Mouse (Mus musculus) liver (tissue): Measurements from ENCODE around the gene Phpt1.
A peak's percentile ranks its signal among the peaks of the same experiment; 100 is the strongest.
"Not testable (repeated sequence)": the region's sequence is repeated elsewhere in the genome, so short reads cannot be mapped to it uniquely, and the experiment has no call there.

ENCODE experiments used
- DNase-seq: peaks from one replicate; pipeline ENCODE4 v3.0.0-alpha.2; 2020; ENCODE audit warnings: mixed read lengths

The Phpt1 gene

GRCm38 (mm10) chr2:25558774-25559173 lies 16.2 kb downstream of the Phpt1 start:
- DNase-seq: no peak

DNA sequence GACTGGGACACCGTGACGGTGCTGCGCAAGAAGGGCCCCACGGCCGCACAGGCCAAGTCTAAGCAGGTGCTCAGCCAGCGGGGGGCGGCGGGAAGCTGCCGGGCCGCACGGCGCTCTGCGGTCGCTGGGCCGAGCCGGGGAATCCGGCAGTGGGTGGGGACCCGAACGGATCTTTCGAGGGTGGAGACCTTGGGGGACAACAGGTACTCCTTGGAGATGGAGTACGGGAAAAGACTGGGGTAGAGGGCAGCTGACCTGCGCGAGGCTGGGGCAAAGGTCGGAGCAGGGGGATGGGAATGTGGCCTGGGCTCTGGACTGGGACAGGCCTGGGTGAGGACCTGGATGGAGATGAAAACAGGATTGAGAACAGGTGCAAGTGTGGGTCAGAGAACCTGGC lies 17.1 kb downstream of the Phpt1 start:
- no peak for DNase-seq

DNA sequence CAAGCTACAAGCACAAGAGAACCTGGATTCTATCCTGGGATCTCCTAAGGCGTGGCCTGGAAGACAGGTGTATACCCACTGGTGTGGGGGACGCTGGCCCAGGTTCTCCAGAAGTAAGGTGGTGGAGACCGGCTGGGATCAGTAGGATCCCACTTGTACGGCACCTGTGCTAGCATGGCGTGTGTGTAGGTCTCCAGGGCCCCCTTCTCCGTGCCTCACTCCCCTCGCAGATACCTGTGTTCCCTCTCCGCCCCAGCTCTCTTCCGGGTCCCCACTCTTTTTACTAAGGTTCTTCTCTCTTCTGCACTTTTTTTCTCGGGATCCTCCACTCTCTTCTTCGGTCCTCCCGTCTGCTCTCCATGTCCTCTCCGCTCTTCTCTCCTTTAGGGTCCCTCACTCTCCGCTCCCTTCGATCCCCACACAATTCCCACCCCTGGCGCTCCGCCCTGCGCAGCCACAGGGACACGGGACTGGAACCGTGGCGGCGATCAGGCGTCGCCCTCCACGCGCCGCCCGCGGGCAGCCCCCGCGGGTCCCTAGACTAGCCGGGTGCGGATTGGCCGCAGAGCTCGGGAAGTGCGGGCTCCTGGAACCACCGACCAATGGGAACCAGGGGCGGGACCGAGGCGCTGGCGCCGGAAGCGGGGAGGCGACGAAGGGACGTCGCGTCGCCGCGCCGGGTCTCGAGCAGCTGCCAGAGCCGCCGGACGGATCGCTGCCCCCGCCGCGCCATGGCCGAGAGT lies 17.6 kb downstream of the Phpt1 start, which contains the start of gene Edf1:
TSS of gene Edf1 (plus strand) at position 627 of the 743 bp plus-strand sequence.
- DNase-seq: peak; percentile 96

- DNase-seq: no peak
Observed at GRCm38 (mm10) chr2:25556296-25556695, 18.7 kb downstream of the Phpt1 start.

DNA sequence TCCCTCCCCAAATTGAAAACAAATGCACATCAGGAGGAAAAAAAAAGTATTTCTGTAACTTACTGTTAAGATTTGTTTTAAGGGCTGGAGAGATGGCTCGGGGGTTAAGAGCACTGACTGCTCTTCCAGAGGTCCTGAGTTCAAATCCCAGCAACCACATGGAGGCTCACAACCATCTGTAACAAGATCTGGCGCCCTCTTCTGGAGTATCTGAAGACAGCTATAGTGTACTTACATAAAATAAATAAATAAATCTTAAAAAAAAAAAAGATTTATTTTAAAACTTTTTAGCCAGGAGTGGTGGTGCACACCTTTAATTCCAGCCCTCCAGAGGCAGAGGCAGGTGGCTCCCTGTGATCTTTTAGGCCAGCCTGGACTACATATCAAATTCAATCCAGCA lies 19.5 kb downstream of the Phpt1 start:
- DNase-seq: not testable (repeated sequence)

DNA sequence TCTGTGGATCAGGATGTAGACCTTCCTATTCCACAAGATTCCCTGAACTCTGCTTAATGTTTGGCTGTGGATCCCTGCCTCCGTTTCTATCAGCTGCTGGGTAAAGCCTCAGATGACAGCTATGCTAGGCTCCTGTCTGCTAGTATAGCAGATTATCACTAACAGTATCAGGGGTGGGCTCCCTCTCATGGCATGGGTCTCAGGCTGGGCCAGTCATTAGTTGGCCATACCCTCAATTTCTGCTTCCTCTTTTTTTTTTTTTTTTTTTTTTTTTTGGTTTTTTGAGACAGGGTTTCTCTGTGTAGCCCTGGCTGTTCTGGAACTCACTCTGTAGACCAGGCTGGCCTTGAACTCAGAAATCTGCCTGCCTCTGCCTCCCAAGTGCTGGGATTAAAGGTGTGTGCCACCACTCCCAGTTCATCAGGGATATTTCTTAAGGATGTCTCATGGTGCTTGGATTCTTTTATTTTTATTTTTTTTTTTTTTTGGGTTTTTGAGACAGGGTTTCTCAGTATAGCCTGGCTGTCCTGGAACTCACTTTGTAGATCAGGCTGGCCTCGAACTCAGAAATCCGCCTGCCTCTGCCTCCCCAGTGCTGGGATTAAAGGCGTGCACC lies 21.7 kb downstream of the Phpt1 start:
- not testable (repeated sequence) for DNase-seq

GRCm38 (mm10) chr2:25551186-25551585 lies 23.8 kb downstream of the Phpt1 start:
- no peak for DNase-seq

DNA sequence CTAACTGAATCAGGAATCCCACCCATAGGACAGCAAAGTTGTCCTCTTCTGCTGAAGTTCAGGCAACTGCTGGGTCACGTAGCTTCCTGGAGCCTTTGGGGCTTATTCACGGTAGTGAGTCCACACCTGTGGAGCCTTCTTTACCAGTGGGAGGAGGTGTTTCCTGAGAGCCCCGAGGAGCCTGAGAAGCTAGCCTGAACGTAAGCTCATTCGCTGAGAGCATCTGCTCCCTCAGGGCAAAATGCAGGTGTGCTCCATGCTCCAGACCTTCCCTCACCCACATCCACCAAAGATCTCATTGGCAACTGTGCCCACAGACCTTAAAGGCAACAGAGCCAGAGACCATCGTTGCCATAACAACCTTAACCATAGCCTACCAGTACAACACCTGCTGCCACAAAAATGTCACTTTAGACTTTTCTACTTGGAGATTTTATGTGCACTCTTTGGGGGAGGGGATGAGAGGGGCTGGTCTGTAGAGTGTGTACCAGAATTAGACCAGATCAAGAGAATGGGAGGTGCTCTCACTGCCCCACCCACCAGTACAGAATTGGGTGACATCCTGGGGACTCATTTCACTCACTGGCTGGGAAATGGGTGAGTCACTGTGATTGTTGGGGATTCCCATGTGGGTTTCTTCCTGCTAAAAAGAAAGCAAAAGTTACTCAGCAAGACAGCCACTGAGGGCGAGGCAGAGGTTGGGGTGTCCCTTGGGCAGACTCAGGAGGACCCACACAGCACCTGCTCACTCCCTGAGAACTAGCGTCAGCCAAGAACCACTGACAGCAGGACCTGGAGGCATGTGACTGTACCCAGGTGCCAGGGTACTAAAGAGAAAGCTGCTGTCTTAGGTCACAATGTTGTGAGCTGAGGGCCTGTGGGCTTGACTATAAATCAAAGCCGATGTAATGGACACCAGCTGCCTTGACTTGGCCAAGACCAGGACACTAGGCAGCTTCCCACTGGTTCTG lies 25.7 kb downstream of the Phpt1 start:
- DNase-seq: no peak

GRCm38 (mm10) chr2:25546811-25547491 lies 28.1 kb downstream of the Phpt1 start, which contains the start of gene Traf2:
Gene Traf2 (minus strand): TSS chr2:25546940.
- peak; percentile 98 for DNase-seq

DNA sequence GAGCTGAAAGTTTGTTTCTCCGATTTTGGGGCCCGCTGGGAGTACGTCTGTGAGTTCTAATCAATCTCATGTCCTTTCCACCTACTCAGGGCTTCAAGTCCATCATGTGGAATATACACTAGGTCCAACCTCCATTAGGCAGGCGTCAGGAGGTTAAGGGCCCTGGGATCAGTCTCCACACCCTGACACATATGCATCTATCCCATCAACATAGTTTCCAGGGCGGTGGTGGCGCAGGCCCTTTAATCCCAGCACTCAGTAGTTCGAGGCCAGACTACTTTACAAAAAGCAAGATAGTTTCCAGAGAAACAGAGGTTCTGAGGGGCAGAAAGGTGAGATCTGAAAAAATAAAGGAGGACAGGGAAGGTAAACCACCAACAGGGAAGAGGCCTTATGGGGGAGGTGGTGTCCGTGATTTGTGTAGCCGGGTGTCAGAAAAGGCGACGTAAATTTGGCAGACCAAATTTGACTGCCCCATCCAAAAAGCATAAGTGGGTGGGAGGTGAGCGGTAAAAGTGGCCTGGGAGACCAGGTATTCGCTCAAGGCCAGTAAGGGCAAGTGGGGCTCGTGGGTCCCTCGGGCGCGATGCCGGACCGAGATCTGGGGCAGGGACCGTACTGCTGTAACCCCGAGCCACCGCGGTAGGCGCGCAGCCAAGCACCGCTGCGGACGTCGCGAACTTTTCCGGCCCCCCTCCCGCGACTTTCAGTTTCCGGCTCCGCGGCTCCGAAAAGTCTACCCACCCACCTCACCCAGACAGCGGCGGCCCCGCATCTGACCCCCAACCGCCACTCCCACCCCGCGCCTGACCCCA lies 28.8 kb downstream of the Phpt1 start:
- no peak for DNase-seq

DNA sequence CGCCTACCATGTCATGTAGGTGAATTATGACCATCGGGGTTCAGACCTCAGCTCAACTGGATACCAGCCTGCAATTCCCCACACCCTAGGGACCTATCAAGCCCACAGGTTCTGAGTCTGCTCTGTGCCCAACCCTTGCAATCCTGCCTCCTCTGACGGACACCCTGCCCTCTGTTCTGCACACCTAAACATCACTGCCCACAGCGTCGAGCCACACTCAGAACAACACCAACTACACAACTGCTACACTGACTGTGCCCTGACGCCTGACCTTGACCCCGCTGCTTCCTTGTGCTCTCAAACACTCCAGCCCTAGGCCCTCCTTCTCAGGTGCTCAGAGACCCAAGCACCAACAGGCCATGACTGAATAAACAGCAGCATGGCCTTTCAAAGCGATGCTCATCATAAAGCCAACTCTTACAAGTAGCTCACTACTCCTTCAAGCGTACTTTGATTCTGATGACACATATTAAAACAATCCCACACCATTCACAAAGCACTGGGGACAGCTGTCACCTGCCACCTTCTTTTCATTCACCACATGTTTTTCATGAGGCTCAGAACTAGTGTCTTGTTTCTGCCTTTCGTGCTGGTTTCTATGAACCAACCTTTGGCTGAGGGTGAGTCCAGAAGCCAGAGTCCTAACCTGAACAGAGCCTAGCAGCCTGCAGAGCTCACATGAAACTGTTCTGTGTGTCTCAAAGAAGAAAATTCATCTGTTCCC lies 33.2 kb downstream of the Phpt1 start:
- no peak for DNase-seq

DNA sequence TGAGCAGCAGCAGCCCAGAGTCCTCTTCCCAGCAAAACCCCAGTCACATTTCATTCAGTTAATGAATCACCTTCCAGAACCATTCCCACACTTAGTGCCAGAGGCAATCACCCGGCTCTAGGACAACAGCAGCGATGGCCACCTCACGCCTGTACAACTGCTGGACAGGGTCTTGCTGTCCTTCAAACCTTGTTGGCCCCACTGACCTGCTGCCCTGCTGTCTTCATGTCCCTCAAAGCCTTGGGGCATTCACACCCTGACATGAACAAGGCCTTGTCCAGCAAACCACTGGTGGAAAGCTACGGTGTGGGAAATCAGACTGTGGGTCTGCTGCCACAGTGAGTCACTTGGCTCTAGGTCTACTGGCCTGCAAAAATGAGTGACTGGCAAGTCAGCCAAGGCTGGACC lies 34.5 kb downstream of the Phpt1 start:
- DNase-seq: no peak

- no peak for DNase-seq
Observed at GRCm38 (mm10) chr2:25536531-25536930, 38.5 kb downstream of the Phpt1 start.

DNA sequence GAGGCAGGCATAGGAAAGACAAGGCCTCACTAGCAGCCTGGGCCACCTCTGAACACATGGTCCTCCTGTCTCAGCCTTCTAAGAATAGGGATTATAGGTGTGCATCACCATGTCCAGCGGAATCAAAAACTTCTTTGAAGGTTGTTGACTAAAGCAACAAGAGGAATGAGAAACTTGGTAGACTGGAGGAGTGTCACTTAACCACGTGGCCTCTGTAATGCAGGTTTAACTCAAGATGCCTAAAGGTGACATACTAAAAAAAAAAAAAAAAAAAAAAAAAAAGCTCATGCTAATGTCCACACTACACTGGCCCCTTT lies 40.2 kb downstream of the Phpt1 start:
- DNase-seq: no peak

- no peak for DNase-seq
Observed at GRCm38 (mm10) chr2:25534178-25534865, 40.7 kb downstream of the Phpt1 start.

- no peak for DNase-seq
Observed at GRCm38 (mm10) chr2:25533707-25534106, 41.3 kb downstream of the Phpt1 start.

DNA sequence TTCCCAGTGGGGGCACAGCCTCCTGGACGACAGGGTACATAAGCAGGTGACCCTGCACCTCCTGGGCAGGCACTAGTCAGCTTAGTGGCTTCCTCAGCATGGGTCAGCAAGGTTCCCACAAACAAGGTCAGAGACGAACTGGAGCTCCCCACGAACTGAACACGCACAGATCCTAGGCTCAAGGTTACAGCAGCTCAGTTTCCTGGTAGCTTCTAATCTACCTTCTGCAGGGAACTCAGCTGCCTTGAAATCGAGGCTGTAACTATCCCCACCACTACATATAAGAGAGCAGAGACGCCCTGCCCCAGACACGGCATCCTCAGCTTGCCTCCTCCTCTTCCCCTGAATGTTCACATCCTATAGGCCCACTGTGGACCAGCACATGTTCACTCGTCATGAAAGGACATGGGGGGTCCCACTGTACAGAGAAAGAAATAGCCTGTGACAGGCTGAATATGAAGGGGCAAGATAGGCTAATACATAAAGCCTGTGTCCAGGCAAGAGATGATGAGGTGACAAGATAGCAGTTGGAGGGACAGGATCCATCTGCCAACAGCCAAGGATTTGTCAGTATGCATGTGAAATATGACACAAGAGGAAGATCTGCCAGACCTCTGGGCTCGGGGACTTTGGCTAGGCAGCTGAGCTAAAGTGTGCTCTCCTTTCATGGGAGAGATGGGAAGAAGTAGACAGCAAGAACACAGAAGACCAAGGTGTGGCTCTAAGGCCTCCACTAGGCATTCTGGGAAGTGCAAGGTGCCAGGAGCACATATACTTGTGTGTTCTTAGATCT lies 48.3 kb downstream of the Phpt1 start:
- no peak for DNase-seq
